Mouse (Mus musculus): Measurements from ENCODE around the gene Zfp961.
"Not testable (repeated sequence)": the region's sequence is repeated elsewhere in the genome, so short reads cannot be mapped to it uniquely, and the experiment has no call there.

- not testable (repeated sequence) for TF ChIP-seq CHD2 (IDR thresholded peaks at IDR 0.05; ENCODE audit: low read depth, low read length); HCFC1 (IDR thresholded peaks at IDR 0.05; ENCODE audit: borderline replicate concordance, insufficient read depth, low read length)
These were observed 2.3 kb downstream of the Zfp961 start for GRCm38 (mm10) chr8:71952961-71953700.
